Mouse (Mus musculus): ENCODE measurements around the gene Palm.

Palm gene

GRCm38 (mm10) chr10:79823011-79823410 is 29.6 kb downstream of the Palm start:
- no peak for DNase-seq (ENCODE audit: low read depth, low spot score)

GRCm38 (mm10) chr10:79824413-79824812 is 31.0 kb downstream of the Palm start:
- DNase-seq (ENCODE audit: low read depth, low spot score): no peak

- DNase-seq (ENCODE audit: low read depth, low spot score): no peak
Observed at GRCm38 (mm10) chr10:79831583-79831982, 38.2 kb downstream of the Palm start.

GRCm38 (mm10) chr10:79832026-79832785 is 38.8 kb downstream of the Palm start:
- DNase-seq (ENCODE audit: low read depth, low spot score): no peak

- DNase-seq (ENCODE audit: low read depth, low spot score): no peak
Observed at GRCm38 (mm10) chr10:79832786-79833181, 39.4 kb downstream of the Palm start.

GRCm38 (mm10) chr10:79834769-79835398 is 41.5 kb downstream of the Palm start:
- DNase-seq (ENCODE audit: low read depth, low spot score): peak; percentile 72

GRCm38 (mm10) chr10:79836918-79837317 is 43.5 kb downstream of the Palm start:
- no peak for DNase-seq (ENCODE audit: low read depth, low spot score)

- DNase-seq (ENCODE audit: low read depth, low spot score): no peak
Observed at GRCm38 (mm10) chr10:79838151-79838550, 44.8 kb downstream of the Palm start.

GRCm38 (mm10) chr10:79840091-79840490 is 46.7 kb downstream of the Palm start:
- no peak for DNase-seq (ENCODE audit: low read depth, low spot score)

GRCm38 (mm10) chr10:79840644-79841551 is 47.5 kb downstream of the Palm start:
- peak; percentile 61 for DNase-seq (ENCODE audit: low read depth, low spot score)

GRCm38 (mm10) chr10:79842322-79842721 is 49.0 kb downstream of the Palm start:
- no peak for DNase-seq (ENCODE audit: low read depth, low spot score)

- no peak for DNase-seq (ENCODE audit: low read depth, low spot score)
Observed at GRCm38 (mm10) chr10:79843476-79843875, 50.1 kb downstream of the Palm start.

- no peak for DNase-seq (ENCODE audit: low read depth, low spot score)
Observed at GRCm38 (mm10) chr10:79846553-79846952, 53.2 kb downstream of the Palm start.

- no peak for DNase-seq (ENCODE audit: low read depth, low spot score)
Observed at GRCm38 (mm10) chr10:79849941-79850628, 56.7 kb downstream of the Palm start.

- no peak for DNase-seq (ENCODE audit: low read depth, low spot score)
Observed at GRCm38 (mm10) chr10:79851653-79852052, 58.3 kb downstream of the Palm start.

- no peak for DNase-seq (ENCODE audit: low read depth, low spot score)
Observed at GRCm38 (mm10) chr10:79852107-79852789, 58.9 kb downstream of the Palm start.

GRCm38 (mm10) chr10:79852827-79853226 is 59.5 kb downstream of the Palm start:
- DNase-seq (ENCODE audit: low read depth, low spot score): no peak

GRCm38 (mm10) chr10:79853392-79853791 is 60.0 kb downstream of the Palm start:
- peak; percentile 57 for DNase-seq (ENCODE audit: low read depth, low spot score)

- peak; percentile 100 for DNase-seq (ENCODE audit: low read depth, low spot score)
Observed at GRCm38 (mm10) chr10:79853860-79854795, 60.8 kb downstream of the Palm start, which contains the start of gene Ptbp1. Gene Ptbp1 (plus strand): TSS chr10:79854427.
